ENCODE assay signal across 10 mouse cellular contexts in genomic region chr13:54879325-54879724, GRCm38 (mm10).
DNase-seq lines count a peak whose midpoint lies in the region; ATAC-seq and TF ChIP-seq lines count a peak whose summit lies in the region.
"Had no signal": no experiment of that assay in that cellular context is flagged by ENCODE, and none has a peak within 500 bp of the region (broad histone marks: within the 10 kb centered on the region; RNA-seq: fewer than 3 reads in every experiment).

No protein-coding gene starts in this region.

- H3K27me3 ChIP-seq in hindbrain, embryonic 14.5 days (ENCODE audit: control insufficient read depth, insufficient read depth, low read length) = no peaks in the 10 kb centered on the region
- H3K27me3 ChIP-seq in hindbrain, embryonic 16.5 days (replicated peaks; ENCODE audit: control insufficient read depth, insufficient read depth, low read length) = no peaks in the 10 kb centered on the region
- peaks cover 17% of the 10 kb centered on the region for H3K27me3 ChIP-seq in kidney, embryonic 14.5 days (ENCODE audit: control insufficient read depth, insufficient read depth, low read length)

- H3K36me3 ChIP-seq in hindbrain, embryonic 14.5 days (replicated peaks; ENCODE audit: control insufficient read depth, insufficient read depth) = no peaks in the 10 kb centered on the region
- no peaks in the 10 kb centered on the region for H3K36me3 ChIP-seq in hindbrain, embryonic 16.5 days (ENCODE audit: control insufficient read depth, insufficient read depth, low read length)
- no peaks in the 10 kb centered on the region for H3K36me3 ChIP-seq in kidney, embryonic 14.5 days (ENCODE audit: control insufficient read depth, insufficient read depth, low read length)
- H3K36me3 ChIP-seq: intestine, embryonic 15.5 days had no signal

- WGBS in hindbrain, embryonic 14.5 days = 59% methylated on average over 5 of the region's 5 CpGs
- WGBS in hindbrain, embryonic 16.5 days = 69% methylated on average over 5 of the region's 5 CpGs
- 73% methylated on average over 5 of the region's 5 CpGs for WGBS in kidney, embryonic 14.5 days

- H3K4me3 ChIP-seq in hindbrain, embryonic 14.5 days (replicated peaks; ENCODE audit: low read length) = no peak overlapping the region
- no peak overlapping the region for H3K4me3 ChIP-seq in hindbrain, embryonic 16.5 days (ENCODE audit: low read length)
- no peak overlapping the region for H3K4me3 ChIP-seq in layer of hippocampus, adult 2 months
- no peak overlapping the region for H3K4me3 ChIP-seq in kidney, embryonic 14.5 days (ENCODE audit: low read length)
- H3K4me3 ChIP-seq: intestine, embryonic 15.5 days; myocyte had no signal

- H3K27ac ChIP-seq in hindbrain, embryonic 14.5 days = no peak overlapping the region
- no peak overlapping the region for H3K27ac ChIP-seq in hindbrain, embryonic 16.5 days (ENCODE audit: low read depth, low read length)
- H3K27ac ChIP-seq in layer of hippocampus, adult 2 months = peak overlapping the region; percentile 91
- H3K27ac ChIP-seq in kidney, embryonic 14.5 days (ENCODE audit: low read depth, low read length) = no peak overlapping the region
- H3K27ac ChIP-seq: intestine, embryonic 15.5 days had no signal

- ATAC-seq in hindbrain, embryonic 14.5 days (ENCODE audit: low FRiP score) = 0 out of 2 replicates have a peak, but pooled peaks have one; percentile 26
- no peak for ATAC-seq in hindbrain, embryonic 16.5 days
- ATAC-seq in CD4-positive, CD25-positive, alpha-beta regulatory T cell, adult 4 months = no peak
- no peak for ATAC-seq in kidney, embryonic 14.5 days (ENCODE audit: low FRiP score, low TSS enrichment)
- ATAC-seq: intestine, embryonic 15.5 days had no signal

- no peaks in the 10 kb centered on the region for H3K9me3 ChIP-seq in hindbrain, embryonic 14.5 days (ENCODE audit: control insufficient read depth, low read length)
- no peaks in the 10 kb centered on the region for H3K9me3 ChIP-seq in hindbrain, embryonic 16.5 days (ENCODE audit: control insufficient read depth, low read length)
- no peaks in the 10 kb centered on the region for H3K9me3 ChIP-seq in kidney, embryonic 14.5 days (ENCODE audit: control insufficient read depth, low read length)
- H3K9me3 ChIP-seq: intestine, embryonic 15.5 days had no signal

- no peak for DNase-seq in hindbrain, embryonic 14.5 days (ENCODE audit: low spot score)
- DNase-seq in cerebellum, adult 9-11 months = peak; percentile 46
- DNase-seq in layer of hippocampus, adult 2 months (ENCODE audit: low spot score in 2 of 2) = peak; percentile 76 to 77
- peak; percentile 82 to 88 for DNase-seq in right cerebral cortex, adult 2 months (ENCODE audit: low spot score in 2 of 2)
- no peak for DNase-seq in kidney, postnatal 14 days

- TF ChIP-seq CTCF in layer of hippocampus, adult 2 months (conservative IDR thresholded peaks at IDR 0.05) = no peak

- no peak overlapping the region for H3K4me2 ChIP-seq in hindbrain, embryonic 14.5 days (replicated peaks)
- no peak overlapping the region for H3K4me2 ChIP-seq in hindbrain, embryonic 16.5 days (ENCODE audit: low read length)
- H3K4me2 ChIP-seq in kidney, embryonic 14.5 days (replicated peaks; ENCODE audit: low read depth, low read length) = no peak overlapping the region
- H3K4me2 ChIP-seq: intestine, embryonic 15.5 days had no signal

- H3K4me1 ChIP-seq in hindbrain, embryonic 14.5 days (replicated peaks; ENCODE audit: control insufficient read depth, insufficient read depth, low read length) = peaks cover 20% of the 10 kb centered on the region
- H3K4me1 ChIP-seq in hindbrain, embryonic 16.5 days (ENCODE audit: control insufficient read depth, insufficient read depth, low read depth, low read length) = peaks cover 22% of the 10 kb centered on the region
- peaks cover 4% of the 10 kb centered on the region; the same call in 1 of the 2 replicates for H3K4me1 ChIP-seq in kidney, embryonic 14.5 days (ENCODE audit: control insufficient read depth, insufficient read depth, low read length)
- H3K4me1 ChIP-seq: intestine, embryonic 15.5 days had no signal

- no peak overlapping the region for H3K9ac ChIP-seq in hindbrain, embryonic 14.5 days
- H3K9ac ChIP-seq in hindbrain, embryonic 16.5 days (ENCODE audit: low read depth, low read length) = no peak overlapping the region
- no peak overlapping the region for H3K9ac ChIP-seq in kidney, embryonic 14.5 days (ENCODE audit: low read depth, low read length)
- H3K9ac ChIP-seq: intestine, embryonic 15.5 days had no signal

Comparison
In these comparisons a context has a peak if more than half of its experiments do, and no peak if none do; other contexts are left out.
1. DNase-seq: peak in cerebellum, adult 9-11 months (single experiment), layer of hippocampus, adult 2 months (2 of 2) and right cerebral cortex, adult 2 months (2 of 2); none in hindbrain, embryonic 14.5 days (single experiment) and kidney, postnatal 14 days (single experiment).